Mouse (Mus musculus): ENCODE measurements around the gene Sobp.

- TF ChIP-seq CTCF (IDR thresholded peaks at IDR 0.05; ENCODE audit: low read depth) (no peak), EP300 (IDR thresholded peaks at IDR 0.05; ENCODE audit: low read depth) (no peak)
These were observed 175.0 kb downstream of the Sobp start for GRCm38 (mm10) chr10:42999324-42999723.
